Mouse (Mus musculus): ENCODE data around the gene Carm1.

DNA sequence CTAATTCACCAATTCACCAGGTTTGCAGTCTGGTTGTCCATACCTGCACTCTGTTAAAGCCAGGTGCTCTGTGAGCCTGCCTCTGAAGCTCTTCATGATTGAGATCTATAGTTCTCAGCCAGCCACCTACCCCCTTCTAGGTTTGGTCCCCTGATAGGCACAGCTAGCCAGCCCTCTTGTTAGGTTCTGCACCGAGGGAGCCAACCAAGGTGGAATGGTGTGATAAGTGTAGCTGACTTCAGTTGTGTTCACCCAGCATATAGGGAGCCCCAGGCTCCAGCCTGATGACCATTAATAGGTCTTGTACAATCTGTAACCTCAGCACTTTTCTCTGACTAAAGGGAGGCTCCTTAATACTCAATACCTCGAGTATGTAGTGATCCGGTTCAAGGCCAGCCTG lies 53.5 kb downstream of the Carm1 start:
- TF ChIP-seq CTCF (IDR thresholded peaks at IDR 0.05; ENCODE audit: borderline replicate concordance, extremely low read depth, insufficient read depth, insufficient read length) (no peak), POLR2A (IDR thresholded peaks at IDR 0.05; ENCODE audit: borderline replicate concordance, extremely low read depth, insufficient read depth, insufficient read length, poor library complexity, severe bottlenecking) (no peak)
